Mouse (Mus musculus) liver, embryonic 14.5 days (tissue): ENCODE data around the gene Lpcat3. TPM values are rescaled to one million over a fixed set of nuclear protein-coding genes. Genes with fewer than 3 reads are reported as not detected.
A peak's percentile ranks its signal among the peaks of the same experiment; 100 is the strongest.

Experiments used
- ATAC-seq: fragments of 200-750 bp; cut with Nextera tagmentation; 2 replicates; pipeline ENCODE4 v1.8.0; 2017; ENCODE audit warnings: moderate number of reproducible peaks, mild to moderate bottlenecking, moderate library complexity; ENCODE audit not compliant: insufficient read depth
- DNase-seq, 3 experiments: peaks; one replicate each; pipeline ENCODE4 v3.0.0-alpha.2; 2012 to 2013; ENCODE audit warnings: low read depth in 3 of 3, low spot score in 3 of 3
- H3K27ac ChIP-seq: fragments of 300-500 bp; sonication (generic); 2 replicates; pipeline ENCODE4 v1.5.1; 2014; ENCODE audit warnings: moderate library complexity, mild to moderate bottlenecking, control low read depth, inconsistent platforms
- H3K27me3 ChIP-seq: fragments of 300-500 bp; sonication (generic); 2 replicates; pipeline ENCODE4 v1.6.1; 2014; ENCODE audit warnings: mild to moderate bottlenecking, low read length, moderate library complexity; ENCODE audit not compliant: control insufficient read depth, insufficient read depth
- H3K36me3 ChIP-seq: fragments of 300-500 bp; sonication (generic); replicated peaks from 2 replicates; pipeline ENCODE4 v1.6.1; 2014; ENCODE audit warnings: low read depth; ENCODE audit not compliant: control insufficient read depth, insufficient read depth
- H3K4me1 ChIP-seq, 2 experiments: fragments of 200-500 bp in 1 of 2; fragments of 300-500 bp in 1 of 2; sonication (generic) in 1 of 2; replicated peaks; 2 replicates each; pipeline ENCODE4 v1.6.1; 2012 to 2014; ENCODE audit warnings: antibody characterized with exemption in 1 of 2, inconsistent platforms in 1 of 2, low read length in 1 of 2; ENCODE audit not compliant: control insufficient read depth in 2 of 2, insufficient read depth in 2 of 2
- H3K4me2 ChIP-seq: fragments of 300-500 bp; sonication (generic); 2 replicates; pipeline ENCODE4 v1.6.1; 2014; ENCODE audit warnings: low read depth, mild to moderate bottlenecking, control low read depth, moderate library complexity
- H3K4me3 ChIP-seq, 2 experiments: fragments of 200-500 bp in 1 of 2; fragments of 300-500 bp in 1 of 2; sonication (generic) in 1 of 2; 2 replicates each; pipeline ENCODE4 v1.5.1; 2012 to 2014; ENCODE audit warnings: low read depth in 2 of 2, low read length in 2 of 2, mild to moderate bottlenecking in 2 of 2, control low read depth in 1 of 2, inconsistent platforms in 1 of 2, moderate library complexity in 1 of 2; ENCODE audit not compliant: insufficient read depth in 1 of 2
- H3K9ac ChIP-seq: fragments of 300-500 bp; sonication (generic); replicated peaks from 2 replicates; pipeline ENCODE4 v1.6.1; 2014; ENCODE audit warnings: mild to moderate bottlenecking, control low read depth, moderate library complexity
- H3K9me3 ChIP-seq: fragments of 300-500 bp; sonication (generic); 2 replicates; pipeline ENCODE4 v1.6.1; 2016; ENCODE audit warnings: low read length, mixed read lengths; ENCODE audit not compliant: control insufficient read depth
- CTCF ChIP-seq: IDR thresholded peaks from 2 replicates; pipeline ENCODE4 v1.5.1; 2016; ENCODE audit warnings: antibody characterized with exemption, low read depth, control low read depth
- EP300 ChIP-seq: IDR thresholded peaks from 2 replicates; pipeline ENCODE4 v1.6.1; 2016; ENCODE audit warnings: antibody characterized with exemption, low read depth
- whole genome bisulfite sequencing: fragments of 180-500 bp; shearing (Covaris S2); extraction: QIAGEN DNeasy Blood & Tissue Kit; methylation state at CpG from one replicate; pipeline ENCODE4 v1.1.7; 2014; ENCODE audit not compliant: insufficient replicate concordance; 5-methylcytosine and 5-hydroxymethylcytosine counted together
- polyA plus RNA-seq, 2 experiments: library from polyadenylated mRNA; depleted of rRNA in 1 of 2; stranded (reverse) in 1 of 2; unstranded in 1 of 2; fragments of >200 nt; fragmentation: Nextera tagmentation in 1 of 2; extraction: Ambion mirVana in 1 of 2; gene quantifications; 2 replicates each; pipeline versions ENCODE4 v1.2.1 to v1.2.3; 2012 to 2014

The Lpcat3 gene
- polyA plus RNA-seq, 2 experiments, result 61.4 to 64.2 TPM

DNA sequence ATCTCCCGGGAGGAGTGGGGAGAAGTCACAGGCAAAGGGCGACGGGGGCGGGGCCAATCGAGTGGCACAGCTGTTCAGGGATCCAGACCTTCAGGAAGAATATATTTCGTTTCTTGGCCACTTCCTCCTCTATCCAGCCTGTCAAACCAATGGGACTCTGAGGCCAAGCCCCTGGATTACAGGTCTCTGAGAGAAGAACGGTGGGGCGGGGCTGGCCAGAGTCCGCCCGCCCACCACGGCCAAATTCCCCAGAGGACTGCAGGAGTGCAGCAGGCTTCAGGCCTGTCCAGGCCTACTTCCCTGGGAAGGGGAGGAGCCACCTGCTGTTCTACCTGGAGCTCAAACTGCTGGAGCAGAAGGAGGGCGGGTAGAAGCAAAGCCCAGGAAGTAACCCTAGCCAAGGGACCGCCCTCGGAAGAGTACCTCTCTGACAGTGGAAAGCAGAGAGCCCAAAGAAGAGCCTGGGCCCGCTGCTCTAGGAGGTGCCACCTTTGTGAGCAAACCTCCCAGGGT, 75.7 kb downstream of the Lpcat3 start, which contains the start of gene Ptpn6:
Gene Ptpn6 (minus strand): TSS at position 204 of the 513 bp plus-strand sequence.
- DNase-seq, result peak in 1 of 3 experiments; percentile 42
- H3K36me3 ChIP-seq, result no peaks in the 10 kb centered on the region
- H3K9me3 ChIP-seq, result no peaks in the 10 kb centered on the region

GRCm38 (mm10) chr6:124739231-124739796, 76.5 kb downstream of the Lpcat3 start:
- H3K27me3 ChIP-seq, result no peaks in the 10 kb centered on the region
- ATAC-seq (no peak), DNase-seq (no peak)
- no peak for TF ChIP-seq EP300
- TF ChIP-seq CTCF, result no peak
- H3K36me3 ChIP-seq, result no peaks in the 10 kb centered on the region
- H3K4me2 ChIP-seq, result peak overlapping the region; percentile 92
- no peaks in the 10 kb centered on the region for H3K9me3 ChIP-seq
- peak overlapping the region; percentile 76; the same call in 1 of the 2 replicates for H3K9ac ChIP-seq
- H3K4me1 ChIP-seq, result peaks cover 14 to 22% of the 10 kb centered on the region in 2 experiments
- WGBS, result 67% methylated on average over 10 of the region's 10 CpGs
- no peak overlapping the region for H3K4me3 ChIP-seq
- peak overlapping the region; percentile 91 for H3K27ac ChIP-seq

More for the DNA sequence above, 75.7 kb downstream of the Lpcat3 start, which contains the start of gene Ptpn6:
- 26% methylated on average over 15 of the region's 15 CpGs for whole genome bisulfite sequencing
- TF ChIP-seq CTCF (no peak), EP300 (no peak)
- Histone ChIP-seq H3K4me1 (peaks cover 14 to 24% of the 10 kb centered on the region in 2 experiments), H3K4me3 (peak within 1 kb of the TSS in 1 of 2 experiments; percentile 9; a peak in 1 of 4 replicates), H3K27ac (peak within 1 kb of the TSS; percentile 91), H3K27me3 (no peaks in the 10 kb centered on the region), H3K4me2 (peak within 1 kb of the TSS; percentile 92), H3K9ac (peak within 1 kb of the TSS; percentile 6; the same call in 1 of the 2 replicates)
- ATAC-seq, result peak; percentile 2; the same call in 1 of the 2 replicates

DNA sequence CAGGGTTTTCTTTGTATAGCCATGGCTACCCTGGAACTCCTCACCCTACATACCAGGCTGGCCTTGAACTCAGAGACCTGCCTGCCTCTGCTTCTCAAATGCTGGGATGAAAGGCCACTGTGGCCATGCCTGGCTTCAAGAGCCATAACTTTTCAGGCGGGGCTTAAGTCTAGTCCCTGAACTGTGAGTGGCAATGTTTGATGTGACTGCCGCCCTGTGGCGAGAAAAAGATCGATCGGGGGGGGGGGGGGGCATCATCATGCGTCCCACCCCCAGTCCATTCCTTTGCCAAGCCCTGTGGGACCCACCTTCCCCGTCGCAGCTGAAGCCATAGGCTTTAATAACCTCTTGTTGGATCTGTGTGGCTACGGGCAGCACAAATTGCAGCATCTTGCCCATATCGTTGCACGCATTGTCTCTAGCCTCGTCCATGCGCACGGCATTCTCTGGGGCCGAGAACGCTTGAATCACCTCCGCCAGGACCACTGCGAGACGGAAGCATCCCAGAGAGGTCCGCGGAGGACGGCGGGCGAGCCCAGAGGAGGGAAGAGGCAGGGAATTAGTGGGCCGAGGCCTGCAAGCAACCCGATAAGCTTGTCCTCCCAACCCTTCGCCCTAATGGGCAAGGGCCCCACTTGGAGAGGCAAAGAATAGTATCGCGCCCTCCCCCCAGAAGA, 77.5 kb downstream of the Lpcat3 start:
- peak; percentile 11 for ATAC-seq

GRCm38 (mm10) chr6:124740888-124741761, 78.3 kb downstream of the Lpcat3 start, which contains the start of gene Grcc10:
Grcc10 (minus strand) TSS chr6:124741374.
- TF ChIP-seq CTCF, result no peak
- TF ChIP-seq EP300, result peak; percentile 67
- Histone ChIP-seq H3K4me3 (peak within 1 kb of the TSS; percentile 62 to 71), H3K4me1 (peaks cover 14 to 22% of the 10 kb centered on the region in 2 experiments), H3K4me2 (peak within 1 kb of the TSS; percentile 92), H3K27me3 (no peaks in the 10 kb centered on the region), H3K9ac (peak within 1 kb of the TSS; percentile 76), H3K36me3 (no peaks in the 10 kb centered on the region), H3K9me3 (no peaks in the 10 kb centered on the region), H3K27ac (peak within 1 kb of the TSS; percentile 91)
- peak; percentile 87 to 90 (median 90) for DNase-seq
- under 1% methylated on average over 41 of the region's 41 CpGs for WGBS
- ATAC-seq, result peak; percentile 80

More for the DNA sequence above, 77.5 kb downstream of the Lpcat3 start:
- TF ChIP-seq CTCF (peak; percentile 73), EP300 (no peak)
- WGBS, result under 1% methylated on average over 29 of the region's 29 CpGs
- H3K4me1 ChIP-seq, result peaks cover 14 to 22% of the 10 kb centered on the region in 2 experiments
- no peaks in the 10 kb centered on the region for H3K36me3 ChIP-seq
- no peaks in the 10 kb centered on the region for H3K27me3 ChIP-seq
- H3K9ac ChIP-seq, result peak overlapping the region; percentile 76
- peak; percentile 45 to 59 (median 49) for DNase-seq
- H3K9me3 ChIP-seq, result no peaks in the 10 kb centered on the region
- peak overlapping the region; percentile 62 to 71 for H3K4me3 ChIP-seq
- H3K27ac ChIP-seq, result peak overlapping the region; percentile 91
- peak overlapping the region; percentile 92 for H3K4me2 ChIP-seq
